Mouse (Mus musculus) midbrain, embryonic 11.5 days (tissue): ENCODE measurements around the gene Pecam1. TPM values are rescaled to one million over a fixed set of nuclear protein-coding genes. Genes with fewer than 3 reads are reported as not detected.

ENCODE experiments used
- ATAC-seq: fragments of 200-750 bp; cut with Nextera tagmentation; 2 replicates; pipeline ENCODE4 v1.8.0; 2017; ENCODE audit warnings: moderate TSS enrichment, moderate library complexity; ENCODE audit not compliant: low FRiP score
- DNase-seq: peaks from one replicate; pipeline ENCODE4 v3.0.0; 2015; ENCODE audit warnings: low spot score; ENCODE audit errors: missing footprints
- H3K27ac ChIP-seq: fragments of 300-500 bp; sonication (generic); 2 replicates; pipeline ENCODE4 v1.5.1; 2014; ENCODE audit warnings: low read depth, low read length
- H3K27me3 ChIP-seq: fragments of 300-500 bp; sonication (generic); 2 replicates; pipeline ENCODE4 v1.6.1; 2014; ENCODE audit warnings: mild to moderate bottlenecking, low read length, moderate library complexity, mixed read lengths; ENCODE audit not compliant: control insufficient read depth, insufficient read depth
- H3K36me3 ChIP-seq: fragments of 300-500 bp; sonication (generic); 2 replicates; pipeline ENCODE4 v1.6.1; 2014; ENCODE audit warnings: mild to moderate bottlenecking, low read length, moderate library complexity, mixed read lengths; ENCODE audit not compliant: control insufficient read depth, insufficient read depth
- H3K4me1 ChIP-seq: fragments of 300-500 bp; sonication (generic); 2 replicates; pipeline ENCODE4 v1.6.1; 2014; ENCODE audit warnings: low read length; ENCODE audit not compliant: control insufficient read depth, insufficient read depth
- H3K4me2 ChIP-seq: fragments of 300-500 bp; sonication (generic); 2 replicates; pipeline ENCODE4 v1.6.1; 2014; ENCODE audit warnings: mild to moderate bottlenecking, moderate library complexity
- H3K4me3 ChIP-seq: fragments of 300-500 bp; sonication (generic); 2 replicates; pipeline ENCODE4 v1.5.1; 2014; ENCODE audit warnings: low read depth, low read length
- H3K9ac ChIP-seq: fragments of 300-500 bp; sonication (generic); 2 replicates; pipeline ENCODE4 v1.6.1; 2014; ENCODE audit warnings: low read length
- H3K9me3 ChIP-seq: fragments of 300-500 bp; sonication (generic); 2 replicates; pipeline ENCODE4 v1.6.1; 2016; ENCODE audit warnings: low read length; ENCODE audit not compliant: control insufficient read depth
- WGBS: fragments of 180-500 bp; shearing (Covaris S2); extraction: QIAGEN DNeasy Blood & Tissue Kit; methylation state at CpG from one replicate; pipeline ENCODE4 v1.1.7; 2014; 5-methylcytosine and 5-hydroxymethylcytosine counted together
- polyA plus RNA-seq: library from polyadenylated mRNA; unstranded; fragments of >200 nt; fragmentation: Nextera tagmentation; extraction: Ambion mirVana; gene quantifications from 2 replicates; pipeline ENCODE4 v1.2.1, GENCODE M21; 2014

Pecam1 gene
- polyA plus RNA-seq, 1 experiment from 2014 or later, result 19.8 TPM

DNA sequence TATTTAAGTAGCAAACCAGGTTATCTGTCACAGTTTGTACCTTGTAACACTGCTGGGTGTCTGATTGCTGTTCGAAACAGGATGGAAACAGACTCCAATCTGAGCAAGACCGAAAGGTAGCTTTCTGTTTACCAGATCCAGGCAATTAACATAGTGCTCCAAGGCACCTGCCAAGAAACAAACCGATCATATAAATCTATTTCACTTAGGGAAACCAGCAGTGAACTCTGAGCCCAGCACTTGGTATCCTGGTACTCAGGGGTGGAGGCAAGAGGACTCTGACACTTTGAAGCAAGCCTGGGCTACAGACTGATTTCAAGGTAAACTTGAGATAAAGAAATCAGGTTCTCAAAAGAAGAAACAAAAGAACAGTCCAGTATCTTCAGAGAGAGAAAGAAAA is 27.0 kb upstream of the Pecam1 start:
- 94% methylated on average over 3 of the region's 3 CpGs for WGBS
- Histone ChIP-seq H3K36me3 (peaks cover 13% of the 10 kb centered on the region), H3K27me3 (no peaks in the 10 kb centered on the region), H3K4me1 (peaks cover 6% of the 10 kb centered on the region; the same call in 1 of the 2 replicates), H3K9me3 (no peaks in the 10 kb centered on the region), H3K9ac (no peak overlapping the region), H3K4me3 (no peak overlapping the region), H3K4me2 (no peak overlapping the region), H3K27ac (no peak overlapping the region)
- DNase-seq (no peak), ATAC-seq (no peak)

- 95% methylated on average over 4 of the region's 4 CpGs for WGBS
- Histone ChIP-seq H3K27me3 (no peaks in the 10 kb centered on the region), H3K4me3 (no peak overlapping the region), H3K36me3 (peaks cover 13% of the 10 kb centered on the region), H3K9me3 (no peaks in the 10 kb centered on the region), H3K4me2 (no peak overlapping the region), H3K4me1 (peaks cover 6% of the 10 kb centered on the region; the same call in 1 of the 2 replicates), H3K27ac (no peak overlapping the region), H3K9ac (no peak overlapping the region)
- no peak for DNase-seq
- ATAC-seq, result no peak
These were observed 26.5 kb upstream of the Pecam1 start for GRCm38 (mm10) chr11:106776960-106777359.

GRCm38 (mm10) chr11:106773061-106773460 is 22.6 kb upstream of the Pecam1 start:
- H3K36me3 ChIP-seq, result peaks cover 22% of the 10 kb centered on the region
- DNase-seq (no peak), ATAC-seq (no peak)
- H3K9ac ChIP-seq, result no peak overlapping the region
- H3K4me2 ChIP-seq, result no peak overlapping the region
- no peaks in the 10 kb centered on the region for H3K9me3 ChIP-seq
- H3K4me1 ChIP-seq, result no peaks in the 10 kb centered on the region; the same call in 1 of the 2 replicates
- H3K27me3 ChIP-seq, result no peaks in the 10 kb centered on the region
- H3K4me3 ChIP-seq, result no peak overlapping the region
- 92% methylated on average over 9 of the region's 9 CpGs for WGBS
- no peak overlapping the region for H3K27ac ChIP-seq

- DNase-seq, result no peak
These were observed 20.0 kb upstream of the Pecam1 start for GRCm38 (mm10) chr11:106770195-106770974.

GRCm38 (mm10) chr11:106767516-106767915 is 17.1 kb upstream of the Pecam1 start:
- Histone ChIP-seq H3K36me3 (peaks cover 27% of the 10 kb centered on the region), H3K27me3 (no peaks in the 10 kb centered on the region), H3K9me3 (no peaks in the 10 kb centered on the region; the same call in 1 of the 2 replicates), H3K4me3 (no peak overlapping the region), H3K4me1 (no peaks in the 10 kb centered on the region), H3K27ac (no peak overlapping the region), H3K4me2 (no peak overlapping the region), H3K9ac (no peak overlapping the region)
- ATAC-seq (no peak), DNase-seq (no peak)
- WGBS, result 95% methylated on average over 4 of the region's 4 CpGs

More at GRCm38 (mm10) chr11:106770195-106770974, 20.0 kb upstream of the Pecam1 start:
- Histone ChIP-seq H3K36me3 (peaks cover 33% of the 10 kb centered on the region), H3K4me2 (no peak overlapping the region), H3K4me3 (no peak overlapping the region), H3K27me3 (no peaks in the 10 kb centered on the region), H3K27ac (no peak overlapping the region), H3K9ac (no peak overlapping the region), H3K4me1 (no peaks in the 10 kb centered on the region), H3K9me3 (no peaks in the 10 kb centered on the region; the same call in 1 of the 2 replicates)
- ATAC-seq, result no peak
- 93% methylated on average over 9 of the region's 9 CpGs for WGBS

GRCm38 (mm10) chr11:106766611-106767162 is 16.3 kb upstream of the Pecam1 start:
- no peak for DNase-seq
- Histone ChIP-seq H3K9me3 (no peaks in the 10 kb centered on the region; the same call in 1 of the 2 replicates), H3K4me1 (0 out of 2 replicates have a peak, but pooled peaks cover 3% of the 10 kb centered on the region), H3K4me2 (no peak overlapping the region), H3K36me3 (peaks cover 24% of the 10 kb centered on the region), H3K9ac (no peak overlapping the region), H3K4me3 (no peak overlapping the region), H3K27me3 (no peaks in the 10 kb centered on the region), H3K27ac (no peak overlapping the region)
- no peak for ATAC-seq
- 94% methylated on average over 4 of the region's 4 CpGs for WGBS

DNA sequence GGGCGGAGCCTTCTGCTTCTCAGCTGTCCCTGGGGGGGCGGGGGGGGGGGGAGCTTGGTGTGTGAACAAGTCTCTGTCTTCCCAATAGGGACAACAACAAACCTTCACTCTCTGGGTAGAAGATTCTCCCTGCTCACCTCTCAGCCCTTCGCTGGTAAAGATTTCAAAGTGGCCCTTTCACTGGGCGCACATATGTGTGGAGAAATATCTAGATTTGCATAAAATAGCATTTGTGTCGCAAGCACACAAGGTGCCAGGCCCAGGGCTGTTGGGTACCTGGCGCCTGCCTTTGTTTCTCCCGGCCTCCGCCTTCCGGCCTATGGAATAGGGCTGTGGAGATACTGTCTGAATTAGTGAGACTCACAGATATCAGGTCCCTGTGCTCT is 12.4 kb upstream of the Pecam1 start:
- DNase-seq, result no peak
- Histone ChIP-seq H3K4me3 (no peak overlapping the region), H3K9ac (no peak overlapping the region), H3K27me3 (no peaks in the 10 kb centered on the region), H3K4me2 (no peak overlapping the region), H3K4me1 (0 out of 2 replicates have a peak, but pooled peaks cover 3% of the 10 kb centered on the region), H3K27ac (no peak overlapping the region), H3K9me3 (no peaks in the 10 kb centered on the region; the same call in 1 of the 2 replicates), H3K36me3 (peaks cover 8% of the 10 kb centered on the region)
- 77% methylated on average over 9 of the region's 9 CpGs for WGBS
- ATAC-seq, result no peak

GRCm38 (mm10) chr11:106762139-106762799 is 11.8 kb upstream of the Pecam1 start:
- 0 out of 2 replicates have a peak, but pooled peaks cover 3% of the 10 kb centered on the region for H3K4me1 ChIP-seq
- WGBS, result 54% methylated on average over 5 of the region's 5 CpGs
- no peak overlapping the region for H3K9ac ChIP-seq
- no peaks in the 10 kb centered on the region for H3K27me3 ChIP-seq
- ATAC-seq (no peak), DNase-seq (no peak)
- no peak overlapping the region for H3K4me2 ChIP-seq
- H3K9me3 ChIP-seq, result no peaks in the 10 kb centered on the region
- H3K36me3 ChIP-seq, result peaks cover 5% of the 10 kb centered on the region
- H3K4me3 ChIP-seq, result no peak overlapping the region
- H3K27ac ChIP-seq, result no peak overlapping the region

- Histone ChIP-seq H3K4me2 (no peak overlapping the region), H3K4me3 (no peak overlapping the region), H3K27ac (no peak overlapping the region), H3K4me1 (0 out of 2 replicates have a peak, but pooled peaks cover 3% of the 10 kb centered on the region), H3K27me3 (no peaks in the 10 kb centered on the region), H3K36me3 (no peaks in the 10 kb centered on the region), H3K9me3 (no peaks in the 10 kb centered on the region), H3K9ac (no peak overlapping the region)
- WGBS, result 95% methylated on average over 5 of the region's 5 CpGs
- no peak for ATAC-seq
- DNase-seq, result no peak
These were observed 10.1 kb upstream of the Pecam1 start for GRCm38 (mm10) chr11:106760511-106760910.
